Mouse (Mus musculus): ENCODE measurements around the gene Tardbp. TPM values are rescaled to one million over a fixed set of nuclear protein-coding genes. Genes with fewer than 3 reads are reported as not detected.

Tardbp gene
- polyA plus RNA-seq (2012; rRNA removed; ENCODE audit: low replicate concordance): 31.8 and 84.4 TPM in 2 replicates

DNA sequence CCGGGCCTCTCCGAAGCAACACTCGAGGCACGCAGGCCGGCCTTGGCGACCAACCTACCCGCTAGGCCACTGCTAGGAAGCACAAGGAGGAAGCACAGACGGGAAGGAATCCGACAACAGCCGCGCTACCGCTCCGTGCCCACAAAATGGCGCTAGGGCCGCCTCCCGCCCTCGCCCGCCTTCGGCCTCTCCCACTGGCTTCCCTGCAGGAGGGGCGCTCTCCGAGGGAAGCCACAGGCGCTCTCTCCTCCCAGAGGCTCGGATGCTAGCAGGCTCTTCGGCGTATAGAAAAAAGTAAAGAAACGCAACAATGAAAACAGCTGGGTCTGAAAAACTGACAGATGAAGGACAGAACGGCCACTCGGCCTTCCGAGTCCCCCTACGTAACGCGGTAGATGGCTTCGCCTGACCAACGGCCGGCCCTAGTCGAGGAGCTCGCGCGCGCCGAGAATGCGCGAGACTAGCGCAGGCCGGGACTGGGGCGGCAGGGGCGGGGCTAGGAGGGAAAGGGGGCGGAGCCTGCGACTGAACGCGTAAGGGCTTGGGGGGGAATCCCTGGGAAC, at the start of gene Tardbp:
TSS of gene Tardbp (minus strand) at position 397 of the 563 bp plus-strand sequence.

DNA sequence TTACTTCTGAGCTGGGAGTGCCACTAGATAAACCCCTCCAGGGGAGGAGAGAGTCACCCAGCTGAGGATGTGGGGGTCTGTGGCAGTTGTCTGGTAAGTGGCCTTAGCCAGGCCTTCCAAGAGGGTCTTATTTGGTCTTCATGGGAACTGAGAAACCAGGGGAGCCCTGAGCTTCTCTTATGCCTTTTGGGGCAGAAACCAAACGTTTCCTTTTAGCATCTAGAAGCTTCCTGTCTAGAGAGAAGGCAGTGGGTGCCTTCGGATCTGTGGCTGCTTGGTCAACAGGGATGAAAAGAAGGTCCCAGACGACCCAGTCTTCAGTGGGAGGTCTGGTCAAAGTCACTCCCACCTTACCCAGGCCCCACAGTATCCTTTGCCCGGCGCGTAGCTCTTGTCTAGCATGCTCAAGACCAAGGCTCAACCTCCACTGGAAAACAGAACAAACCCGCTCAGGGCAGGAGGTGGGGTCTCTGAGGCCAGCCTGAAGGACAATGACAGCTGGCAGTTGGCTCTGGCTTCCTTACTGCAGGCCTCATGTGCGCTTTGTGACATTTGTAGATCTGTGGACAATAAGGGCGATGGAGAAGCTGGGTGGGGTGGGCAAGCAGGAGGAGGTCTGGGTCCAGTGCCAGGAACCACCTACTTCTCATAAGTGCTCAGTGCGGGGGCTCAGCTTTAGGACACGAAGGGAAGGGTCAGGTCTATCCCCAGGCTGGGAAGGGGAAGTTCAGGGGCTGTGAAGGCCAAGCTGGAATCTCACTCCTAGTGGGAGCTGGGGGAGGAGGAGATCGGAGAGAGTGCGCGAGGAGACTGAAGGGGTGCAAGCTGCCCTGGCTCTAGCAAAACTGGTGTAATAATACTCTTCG, 16.7 kb upstream of the Tardbp start, which contains the start of gene Gm572:
TSS of gene Gm572 (plus strand) at position 27 of the 866 bp plus-strand sequence.

DNA sequence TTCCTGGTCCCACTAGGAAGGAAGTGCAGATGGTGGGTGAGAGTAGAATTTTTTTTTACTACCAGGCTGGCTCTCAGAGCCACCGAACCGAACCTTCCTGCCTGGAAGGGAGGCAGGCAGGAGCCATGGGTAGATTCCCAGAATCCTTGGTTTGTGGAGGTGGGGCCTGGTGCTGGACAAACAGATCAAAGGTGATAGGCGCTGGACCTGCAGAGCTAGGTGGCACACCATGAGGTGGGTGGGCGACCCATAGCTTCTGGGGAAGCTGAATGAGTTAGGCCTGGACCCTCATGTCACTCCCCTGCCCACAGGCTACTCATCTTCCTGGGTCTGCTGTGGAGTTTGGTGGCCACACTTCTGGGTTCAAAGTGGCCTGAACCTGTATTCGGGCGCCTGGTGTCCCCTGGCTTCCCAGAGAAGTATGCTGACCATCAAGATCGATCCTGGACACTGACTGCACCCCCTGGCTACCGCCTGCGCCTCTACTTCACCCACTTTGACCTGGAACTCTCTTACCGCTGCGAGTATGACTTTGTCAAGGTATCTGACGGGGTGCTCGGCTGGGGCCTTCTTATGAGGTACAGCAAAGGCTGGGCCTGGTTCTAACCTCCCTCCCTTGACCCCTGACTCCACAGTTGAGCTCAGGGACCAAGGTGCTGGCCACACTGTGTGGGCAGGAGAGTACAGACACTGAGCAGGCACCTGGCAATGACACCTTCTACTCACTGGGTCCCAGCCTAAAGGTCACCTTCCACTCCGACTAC, 24.3 kb downstream of the Tardbp start, which contains the start of gene Masp2:
TSS of gene Masp2 (plus strand) at position 198 of the 764 bp plus-strand sequence.

DNA sequence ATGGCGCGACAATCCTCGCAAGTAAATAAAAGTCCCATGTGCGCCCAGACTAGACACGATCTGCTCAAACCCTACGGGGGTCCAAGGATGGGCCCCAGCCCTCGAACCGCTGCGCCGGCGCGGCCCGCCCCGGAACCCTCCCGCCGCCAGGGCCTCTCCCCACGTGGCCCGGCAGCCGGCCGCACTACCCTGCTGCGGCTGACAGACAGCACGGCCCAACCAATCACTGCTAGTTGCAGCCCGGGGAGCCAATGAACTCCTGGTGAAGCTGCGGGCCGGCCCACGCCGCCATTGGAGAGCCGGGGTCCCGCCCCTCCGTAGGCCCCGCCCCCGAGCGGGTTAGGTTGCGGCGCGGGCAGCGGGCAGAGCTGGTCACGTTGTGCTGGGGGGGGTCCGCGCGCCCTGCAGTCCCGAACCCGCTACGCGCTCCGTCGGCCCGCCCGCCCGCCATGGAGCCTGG, 35.6 kb downstream of the Tardbp start, which contains the start of gene Srm:
TSS of gene Srm (plus strand) at position 333 of the 460 bp plus-strand sequence.

Other genes starting within 250 kb of the Tardbp start
- 24.3 and 33.5 TPM in 2 replicates for gene Ubiad1, start 182.2 kb downstream of the Tardbp start, polyA plus RNA-seq (2012; rRNA removed; ENCODE audit: low replicate concordance)
- 21.6 and 24.9 TPM in 2 replicates for gene Mtor, start 178.4 kb downstream of the Tardbp start, polyA plus RNA-seq (2012; rRNA removed; ENCODE audit: low replicate concordance)
- 1.2 and 1.6 TPM in 2 replicates for gene Angptl7, start 126.6 kb downstream of the Tardbp start, polyA plus RNA-seq (2012; rRNA removed; ENCODE audit: low replicate concordance)
- 25.4 and 29.5 TPM in 2 replicates for gene Exosc10, start 68.6 kb downstream of the Tardbp start, polyA plus RNA-seq (2012; rRNA removed; ENCODE audit: low replicate concordance)
- 52.4 and 89.7 TPM in 2 replicates for gene Srm, start 35.5 kb downstream of the Tardbp start, polyA plus RNA-seq (2012; rRNA removed; ENCODE audit: low replicate concordance)
- gene Masp2, start 24.5 kb downstream of the Tardbp start, polyA plus RNA-seq (2012; rRNA removed; ENCODE audit: low replicate concordance): 5.7 and 5.9 TPM in 2 replicates
- gene Gm572, start 16.3 kb upstream of the Tardbp start, polyA plus RNA-seq (2012; rRNA removed; ENCODE audit: low replicate concordance): 0.63 TPM in 1 of 2 replicates, not detected in the other
- gene Casz1, start 177.4 kb upstream of the Tardbp start, polyA plus RNA-seq (2012; rRNA removed; ENCODE audit: low replicate concordance): 15.6 and 22.6 TPM in 2 replicates

All from mammary gland, adult 2 months (tissue).